Mouse (Mus musculus) bone marrow macrophage, adult 2 months (primary cell): ENCODE results near the gene Tnfrsf8.

Source experiments
- CTCF ChIP-seq: IDR thresholded peaks from 2 replicates; pipeline ENCODE4 v1.5.1; 2012; ENCODE audit warnings: low read depth, mild to moderate bottlenecking, low read length, moderate library complexity
- POLR2A ChIP-seq: IDR thresholded peaks from 2 replicates; pipeline ENCODE4 v1.6.1; 2012; ENCODE audit warnings: mild to moderate bottlenecking, low read depth, low read length, borderline replicate concordance

DNA sequence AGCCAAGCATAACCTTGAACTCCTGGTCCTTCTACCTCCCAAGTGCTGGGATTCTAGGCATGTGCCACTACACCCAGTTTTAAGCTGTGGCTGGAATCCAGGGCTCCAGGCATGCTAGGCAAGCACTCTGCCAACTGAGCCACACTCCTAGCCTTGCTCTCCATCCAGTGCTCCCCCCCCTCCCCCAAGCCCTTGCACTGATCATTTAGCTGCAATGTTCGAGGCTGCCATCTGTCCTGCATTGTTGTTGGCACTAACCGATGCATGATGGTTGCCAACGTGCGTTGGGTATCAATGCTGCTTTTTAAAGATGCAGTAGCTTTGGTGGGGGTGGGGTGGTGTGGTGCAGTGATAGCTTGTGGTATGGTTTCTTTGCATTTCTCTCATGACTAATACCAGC is 10.9 kb downstream of the Tnfrsf8 start:
- TF ChIP-seq CTCF (no peak), POLR2A (no peak)
